Mouse (Mus musculus): ENCODE data around the gene Vmn1r236. TPM values are rescaled to one million over a fixed set of nuclear protein-coding genes. Genes with fewer than 3 reads are reported as not detected.

Vmn1r236 gene
- polyA plus RNA-seq (2012; ENCODE audit: insufficient read depth, insufficient read length, missing spikeins), result not detected in 2 replicates

DNA sequence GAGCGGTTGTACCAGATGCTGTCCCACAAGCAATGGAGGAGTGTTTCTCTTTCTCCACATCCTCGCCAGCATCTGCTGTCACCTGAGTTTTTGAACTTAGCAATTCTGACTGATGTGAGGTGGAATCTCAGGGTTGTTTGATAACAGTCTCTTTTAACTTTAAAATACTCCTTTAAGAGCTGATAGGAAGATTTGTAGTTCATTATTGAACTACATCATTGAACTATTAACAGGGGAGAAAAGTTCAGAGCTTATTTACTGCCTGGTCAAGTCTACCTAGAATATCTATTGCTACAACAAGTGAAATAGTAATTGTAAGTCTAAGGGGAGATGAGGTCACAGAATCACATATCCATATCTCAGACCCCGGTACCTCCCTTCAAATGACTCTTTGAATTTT is at the start of gene Vmn1r236:
TSS of gene Vmn1r236 (plus strand) at position 301 of the 400 bp plus-strand sequence.
- H3K27ac ChIP-seq (replicated peaks; ENCODE audit: low read depth, low read length), result no peak within 1 kb of the TSS
- no peaks in the 10 kb centered on the region for H3K4me1 ChIP-seq (ENCODE audit: control insufficient read depth, insufficient read depth, insufficient read length, low read length)
- no peak within 1 kb of the TSS for H3K4me3 ChIP-seq (ENCODE audit: insufficient read depth, low read depth, low read length)

DNA sequence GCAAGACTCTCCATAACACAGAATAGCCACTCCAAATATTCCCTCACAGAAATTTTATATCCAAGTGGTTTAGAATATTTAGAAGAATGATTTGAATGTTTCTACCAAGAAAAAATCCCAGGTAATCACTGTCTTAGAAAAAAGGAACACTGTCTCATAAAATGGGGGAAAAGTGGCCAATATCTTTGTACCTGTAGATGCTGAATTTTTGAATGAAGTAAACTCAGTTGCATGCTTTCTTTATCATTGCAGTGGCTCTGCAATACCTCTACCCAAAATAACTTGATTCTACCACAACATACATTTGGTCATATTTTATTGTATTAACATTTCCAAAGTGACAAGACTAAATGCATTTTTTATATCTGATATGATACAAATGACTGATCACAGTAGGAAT is 26.6 kb upstream of the Vmn1r236 start, which contains the start of gene Vmn1r235:
TSS of gene Vmn1r235 (plus strand) at position 301 of the 400 bp plus-strand sequence.
- Histone ChIP-seq H3K4me3 (ENCODE audit: insufficient read depth, low read depth, low read length) (no peak within 1 kb of the TSS), H3K4me1 (ENCODE audit: control insufficient read depth, insufficient read depth, insufficient read length, low read length) (no peaks in the 10 kb centered on the region), H3K27ac (replicated peaks; ENCODE audit: low read depth, low read length) (no peak within 1 kb of the TSS)

DNA sequence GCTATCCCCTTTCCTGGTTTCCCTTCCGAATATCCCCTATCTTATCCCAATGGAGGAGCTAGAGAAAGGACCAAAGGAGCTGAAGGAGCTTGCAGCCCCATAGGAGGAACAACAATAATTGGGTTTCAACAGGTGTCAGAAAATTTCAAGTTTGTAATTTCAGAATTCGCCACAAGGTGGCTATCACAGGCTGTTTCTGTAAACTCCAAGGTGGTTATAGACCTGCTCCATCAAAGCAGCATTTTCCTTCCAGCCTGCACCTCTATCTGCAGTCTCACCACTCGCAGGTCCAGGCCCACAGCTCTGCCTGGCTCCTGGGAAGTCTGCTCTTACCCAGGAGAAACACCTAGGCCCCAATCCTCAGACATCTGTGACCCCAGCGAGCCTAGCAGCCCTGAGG is 10.6 kb upstream of the Vmn1r236 start:
- Histone ChIP-seq H3K4me1 (ENCODE audit: control insufficient read depth, insufficient read depth, insufficient read length, low read length) (no peaks in the 10 kb centered on the region), H3K4me3 (ENCODE audit: insufficient read depth, low read depth, low read length) (no peak overlapping the region), H3K27ac (replicated peaks; ENCODE audit: low read depth, low read length) (no peak overlapping the region)

- H3K27ac ChIP-seq (replicated peaks; ENCODE audit: low read depth, low read length), result no peak overlapping the region
- H3K4me3 ChIP-seq (ENCODE audit: insufficient read depth, low read depth, low read length), result no peak overlapping the region
- no peaks in the 10 kb centered on the region for H3K4me1 ChIP-seq (ENCODE audit: control insufficient read depth, insufficient read depth, insufficient read length, low read length)
These were observed 1.7 kb downstream of the Vmn1r236 start for GRCm38 (mm10) chr17:21284395-21284794.

DNA sequence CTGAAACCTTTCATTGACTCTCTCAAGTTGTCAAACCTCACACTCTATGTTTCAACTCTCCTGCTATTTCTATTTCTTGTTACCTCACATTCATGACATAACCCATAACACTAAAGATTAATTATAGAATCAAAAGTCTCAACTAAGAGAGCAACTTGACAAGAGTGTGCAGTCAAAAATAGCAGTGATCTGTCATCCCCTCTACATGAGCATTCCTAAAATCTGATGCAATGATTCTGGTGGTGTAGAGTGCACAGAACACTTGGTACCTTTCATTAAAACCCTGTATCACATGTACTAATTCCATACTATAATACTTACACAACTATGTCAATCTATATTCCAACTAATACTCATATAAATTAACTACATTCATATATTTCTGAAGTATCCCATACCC is 7.0 kb downstream of the Vmn1r236 start:
- H3K27ac ChIP-seq (replicated peaks; ENCODE audit: low read depth, low read length), result no peak overlapping the region
- no peak overlapping the region for H3K4me3 ChIP-seq (ENCODE audit: insufficient read depth, low read depth, low read length)
- no peaks in the 10 kb centered on the region for H3K4me1 ChIP-seq (ENCODE audit: control insufficient read depth, insufficient read depth, insufficient read length, low read length)

DNA sequence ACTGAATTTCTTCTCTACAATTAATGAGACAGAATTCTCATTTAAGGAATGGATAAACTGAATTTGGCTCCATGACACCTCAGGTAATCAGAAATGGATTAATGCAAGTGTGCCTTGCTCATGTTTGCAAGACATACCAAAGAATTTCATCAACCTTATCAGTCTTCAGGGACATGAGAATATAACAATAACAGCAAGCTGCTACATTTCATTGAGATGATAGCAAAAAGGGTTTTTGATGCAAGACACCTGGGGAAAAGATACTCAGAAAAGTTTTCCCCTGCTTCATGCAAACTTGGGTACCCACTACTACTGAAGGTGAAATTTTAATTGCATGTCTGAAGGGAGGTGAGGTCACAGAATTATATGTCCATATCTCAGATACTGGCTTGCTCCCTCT is 28.8 kb downstream of the Vmn1r236 start, which contains the start of gene Vmn1r237:
TSS of gene Vmn1r237 (plus strand) at position 301 of the 400 bp plus-strand sequence.
- no peak within 1 kb of the TSS for H3K27ac ChIP-seq (replicated peaks; ENCODE audit: low read depth, low read length)
- no peaks in the 10 kb centered on the region for H3K4me1 ChIP-seq (ENCODE audit: control insufficient read depth, insufficient read depth, insufficient read length, low read length)

More for the DNA sequence above, 28.8 kb downstream of the Vmn1r236 start, which contains the start of gene Vmn1r237:
- H3K4me3 ChIP-seq (ENCODE audit: insufficient read depth, low read depth, low read length), result no peak within 1 kb of the TSS

Other genes starting within 250 kb of the Vmn1r236 start
- gene Vmn1r234, start 56.9 kb upstream of the Vmn1r236 start, polyA plus RNA-seq (2012; ENCODE audit: insufficient read depth, insufficient read length, missing spikeins), result not detected in 2 replicates
- not detected in 2 replicates for gene Vmn1r235, start 26.5 kb upstream of the Vmn1r236 start, polyA plus RNA-seq (2012; ENCODE audit: insufficient read depth, insufficient read length, missing spikeins)
- not detected in 2 replicates for gene Vmn1r237, start 28.9 kb downstream of the Vmn1r236 start, polyA plus RNA-seq (2012; ENCODE audit: insufficient read depth, insufficient read length, missing spikeins)
- gene Zfp677, start 100.8 kb downstream of the Vmn1r236 start, polyA plus RNA-seq (2012; ENCODE audit: insufficient read depth, insufficient read length, missing spikeins), result 1.3 and 2.9 TPM in 2 replicates
- gene Zfp54, start 140.3 kb downstream of the Vmn1r236 start, polyA plus RNA-seq (2012; ENCODE audit: insufficient read depth, insufficient read length, missing spikeins), result 1.4 and 1.8 TPM in 2 replicates
- gene Zfp51, start 167.4 kb downstream of the Vmn1r236 start, polyA plus RNA-seq (2012; ENCODE audit: insufficient read depth, insufficient read length, missing spikeins), result 6.2 and 8.9 TPM in 2 replicates
- 3.1 and 3.6 TPM in 2 replicates for gene Zfp53, start 206.1 kb downstream of the Vmn1r236 start, polyA plus RNA-seq (2012; ENCODE audit: insufficient read depth, insufficient read length, missing spikeins)

Data from brown adipose tissue, adult 24 weeks (tissue).